Mouse (Mus musculus): ENCODE data around the gene Smpd3. TPM values are rescaled to one million over a fixed set of nuclear protein-coding genes. Genes with fewer than 3 reads are reported as not detected.
A peak's percentile ranks its signal among the peaks of the same experiment; 100 is the strongest.

The Smpd3 gene
- total RNA-seq (2021) = 10 to 100 TPM; 77.7 to 84.8 TPM

- DNase-seq (ENCODE audit: extremely low spot score in 1 of 2, low spot score in 1 of 2) = peak; percentile 90 to 93
Measured at GRCm38 (mm10) chr8:106337852-106338521, at the start of gene Smpd3. Smpd3 (minus strand) TSS chr8:106337988.

DNA sequence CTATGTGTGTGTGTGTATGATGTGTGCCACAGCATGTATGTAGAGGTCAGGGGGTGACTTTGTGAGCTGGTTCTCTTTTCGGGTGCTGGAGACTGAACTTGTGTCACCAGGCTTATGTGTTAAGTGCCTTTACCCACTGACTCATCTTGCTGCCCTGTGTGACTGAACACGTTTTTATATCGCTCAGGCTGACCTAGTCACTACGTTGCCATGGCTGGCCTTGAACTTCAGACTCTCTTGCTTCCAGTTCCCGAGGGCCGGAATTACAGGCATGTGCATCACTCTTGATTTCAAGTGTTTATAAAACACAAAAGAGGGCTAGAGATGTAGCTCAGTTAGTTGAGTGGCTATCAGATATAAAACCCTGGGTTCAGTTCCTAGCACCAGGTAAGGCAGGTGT is 43.2 kb upstream of the Smpd3 start:
- no peak for DNase-seq (ENCODE audit: extremely low spot score in 1 of 2, low spot score in 1 of 2)

DNA sequence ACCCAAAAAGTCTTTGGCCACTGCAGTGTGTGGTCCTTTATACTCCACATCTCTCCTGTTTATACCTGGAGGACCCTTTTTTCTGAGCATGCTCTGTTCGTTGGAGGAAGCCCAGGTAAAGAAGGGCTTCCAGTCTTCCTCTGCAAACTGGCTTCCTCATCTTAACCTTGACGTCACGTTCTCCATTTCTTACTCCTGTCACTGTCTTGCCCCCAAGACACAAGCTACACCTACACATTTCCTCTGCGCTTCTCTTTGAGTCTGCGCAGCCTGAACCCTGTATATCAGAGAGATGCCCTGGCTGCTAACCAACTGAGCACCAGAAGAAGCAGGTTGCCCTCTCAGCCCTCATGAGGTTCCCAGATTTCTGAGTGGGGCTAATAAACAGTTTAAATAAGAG is 41.6 kb upstream of the Smpd3 start:
- no peak for DNase-seq (ENCODE audit: extremely low spot score in 1 of 2, low spot score in 1 of 2)

DNA sequence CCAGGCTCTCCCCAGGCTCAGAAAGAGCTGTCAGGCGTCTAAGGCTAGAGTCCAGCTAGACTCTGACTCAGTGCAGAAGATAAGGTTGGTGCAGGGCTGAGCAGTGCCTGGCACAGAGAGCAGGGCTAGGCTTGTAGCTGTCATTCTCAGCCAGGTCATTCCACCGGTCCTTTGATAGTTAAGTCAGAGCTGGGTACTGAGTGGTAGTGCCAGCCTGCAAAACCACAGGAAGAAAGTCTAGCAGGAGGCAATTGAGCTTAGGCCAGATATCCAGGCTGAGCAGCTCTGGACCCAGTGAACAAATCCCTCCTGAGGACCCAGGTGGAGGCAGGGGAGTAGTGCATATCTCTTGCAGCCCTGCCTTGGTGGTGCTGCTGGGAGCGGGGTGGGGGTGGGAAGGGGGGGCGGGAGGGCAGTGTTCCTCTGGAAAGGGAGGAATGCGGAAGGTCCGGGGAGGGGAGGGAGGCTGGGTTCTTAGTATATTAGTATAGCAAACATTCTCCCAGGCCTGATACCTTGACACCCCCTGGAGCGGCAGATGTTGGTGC is 40.8 kb upstream of the Smpd3 start:
- DNase-seq (ENCODE audit: extremely low spot score in 1 of 2, low spot score in 1 of 2) = no peak

DNA sequence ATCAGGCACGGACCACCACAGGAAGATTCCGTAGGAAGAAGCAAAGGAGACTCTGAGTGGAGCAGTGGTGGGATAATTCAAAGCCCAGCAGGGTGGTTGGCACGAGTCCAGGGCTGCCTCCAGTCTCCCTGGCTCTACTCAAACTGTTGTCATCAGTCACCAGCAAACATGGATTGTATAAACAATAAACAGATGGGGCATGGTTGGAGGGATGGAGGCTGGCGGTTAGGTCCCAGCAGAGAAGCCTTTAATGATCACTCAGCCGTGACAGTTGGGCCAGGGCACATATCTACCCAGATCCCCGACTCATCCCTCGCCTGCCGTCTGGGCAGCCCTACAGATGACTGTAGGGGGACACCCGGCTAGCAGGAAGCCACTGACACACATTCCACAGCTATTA is 39.1 kb upstream of the Smpd3 start:
- DNase-seq (ENCODE audit: extremely low spot score in 1 of 2, low spot score in 1 of 2) = peak; percentile 18 to 27

- DNase-seq (ENCODE audit: extremely low spot score in 1 of 2, low spot score in 1 of 2) = no peak
Measured at GRCm38 (mm10) chr8:106375957-106376356, 38.2 kb upstream of the Smpd3 start.

DNA sequence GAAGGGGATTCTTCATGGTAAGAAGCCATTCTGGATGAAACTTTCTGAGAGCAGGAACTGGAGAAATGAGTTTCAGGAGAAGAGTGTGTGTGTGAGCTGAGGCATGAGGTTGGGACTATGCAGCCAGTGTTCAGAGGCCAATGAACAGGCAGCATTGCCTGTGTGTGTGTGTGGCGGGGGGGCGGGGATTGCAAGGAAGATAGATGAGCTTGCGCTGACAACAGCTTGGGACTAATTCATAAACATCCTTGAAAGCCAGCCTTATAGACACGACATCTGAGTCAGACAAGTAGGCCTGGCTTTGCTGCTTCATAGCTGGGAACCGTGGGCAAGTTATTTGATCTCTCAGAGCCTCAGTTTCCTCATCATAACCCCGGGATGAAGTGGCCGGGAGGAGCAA is 31.3 kb upstream of the Smpd3 start:
- DNase-seq (ENCODE audit: extremely low spot score in 1 of 2, low spot score in 1 of 2) = no peak

- DNase-seq (ENCODE audit: extremely low spot score in 1 of 2, low spot score in 1 of 2) = no peak
Measured at GRCm38 (mm10) chr8:106368501-106368900, 30.7 kb upstream of the Smpd3 start.

- DNase-seq (ENCODE audit: extremely low spot score in 1 of 2, low spot score in 1 of 2) = no peak
Measured at GRCm38 (mm10) chr8:106364837-106365236, 27.0 kb upstream of the Smpd3 start.

- no peak for DNase-seq (ENCODE audit: extremely low spot score in 1 of 2, low spot score in 1 of 2)
Measured at GRCm38 (mm10) chr8:106364278-106364677, 26.5 kb upstream of the Smpd3 start.

DNA sequence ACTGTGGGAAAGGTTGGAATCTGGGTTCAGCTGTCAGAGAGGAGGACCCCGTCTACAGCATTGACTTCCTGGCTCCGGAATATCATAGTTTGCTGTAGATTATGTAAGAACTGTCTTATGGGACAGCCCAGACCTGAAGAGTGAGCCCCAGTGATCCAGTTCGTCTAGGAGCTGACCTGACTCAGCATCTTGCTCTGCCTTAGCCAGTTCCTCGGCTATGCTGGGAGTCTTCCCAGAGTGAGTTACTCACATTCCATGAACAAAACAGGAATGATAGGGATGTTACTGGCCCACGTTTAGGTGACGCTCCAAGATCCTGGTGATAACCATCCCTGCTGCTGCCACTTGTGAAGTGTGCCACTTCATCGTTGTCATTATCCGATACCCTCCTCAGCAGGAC is 25.5 kb upstream of the Smpd3 start:
- DNase-seq (ENCODE audit: extremely low spot score in 1 of 2, low spot score in 1 of 2) = no peak

DNA sequence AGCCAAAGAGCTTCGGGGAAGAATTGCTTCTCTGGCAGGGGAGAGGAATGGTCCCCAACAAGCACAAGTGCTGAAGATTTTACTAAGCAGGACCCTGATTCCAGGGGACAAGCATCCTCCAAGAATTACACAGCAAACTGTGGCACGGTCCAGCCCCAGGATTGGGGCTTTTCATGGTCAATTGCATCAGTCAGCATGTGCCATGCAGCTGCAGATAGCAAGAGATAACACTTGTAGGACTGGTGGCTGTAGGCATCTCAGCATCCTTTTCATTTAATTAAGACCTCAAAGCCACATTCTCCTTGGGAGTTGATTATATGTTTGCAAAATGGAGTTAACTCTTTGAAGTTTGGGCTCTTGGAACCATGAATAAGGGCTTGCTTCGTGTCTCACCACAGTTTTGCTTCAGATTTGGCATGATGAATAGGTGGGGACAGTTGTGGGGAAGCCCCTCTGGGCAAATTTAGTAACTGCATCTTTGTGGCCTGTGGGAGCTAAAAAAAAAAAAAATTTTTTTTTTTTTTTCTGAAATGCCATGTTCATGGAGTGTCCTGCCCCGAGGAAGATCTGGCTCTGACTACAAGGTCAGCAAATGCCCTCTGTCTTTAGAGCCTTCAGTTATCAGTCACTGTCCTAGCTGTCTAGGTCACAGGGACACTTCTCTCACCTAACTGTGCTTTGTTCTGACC is 22.0 kb upstream of the Smpd3 start:
- DNase-seq (ENCODE audit: extremely low spot score in 1 of 2, low spot score in 1 of 2) = no peak

DNA sequence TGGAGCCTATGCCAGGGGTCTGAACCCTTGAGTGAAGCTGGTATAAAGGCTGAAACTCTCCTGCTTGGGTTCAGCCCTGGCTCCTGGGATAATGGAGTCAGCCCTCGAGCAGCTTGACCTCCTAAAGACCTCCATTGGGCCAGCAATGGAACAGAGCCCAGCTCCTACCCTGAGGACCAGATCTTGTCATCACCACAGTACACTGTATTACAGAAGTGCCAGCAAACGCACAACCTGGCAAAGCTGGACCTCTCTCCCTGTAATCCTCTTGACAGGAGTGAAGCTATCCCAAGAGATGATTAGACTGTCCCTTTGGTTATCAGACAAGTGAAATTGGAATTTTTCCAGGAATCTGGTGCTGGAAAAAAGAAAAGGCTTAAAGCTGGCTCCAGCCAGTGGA is 13.3 kb upstream of the Smpd3 start:
- DNase-seq (ENCODE audit: extremely low spot score in 1 of 2, low spot score in 1 of 2) = no peak

- DNase-seq (ENCODE audit: extremely low spot score in 1 of 2, low spot score in 1 of 2) = no peak
Measured at GRCm38 (mm10) chr8:106349398-106349797, 11.6 kb upstream of the Smpd3 start.

- DNase-seq (ENCODE audit: extremely low spot score in 1 of 2, low spot score in 1 of 2) = no peak
Measured at GRCm38 (mm10) chr8:106346123-106346522, 8.3 kb upstream of the Smpd3 start.

GRCm38 (mm10) chr8:106343471-106343870 is 5.7 kb upstream of the Smpd3 start:
- DNase-seq (ENCODE audit: extremely low spot score in 1 of 2, low spot score in 1 of 2) = no peak

DNA sequence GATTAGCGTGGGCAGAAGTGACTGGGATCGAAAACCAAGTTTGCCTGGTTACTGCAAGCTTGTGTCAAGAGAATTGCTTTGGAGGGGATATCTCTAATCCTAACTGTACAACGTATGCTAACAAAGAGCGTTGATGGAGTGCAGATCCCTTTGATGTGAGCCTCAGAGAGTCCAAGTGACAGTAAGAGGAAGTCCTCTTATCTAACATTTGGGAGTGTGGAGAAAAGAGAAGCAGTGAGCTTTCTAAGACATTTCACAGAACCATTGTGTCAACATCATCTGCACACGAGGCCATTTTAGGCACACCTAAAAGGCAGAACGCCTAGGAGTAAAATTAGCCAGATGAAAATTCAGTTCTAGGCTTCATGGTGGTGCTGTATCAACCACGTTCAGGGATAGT is 5.0 kb upstream of the Smpd3 start:
- no peak for DNase-seq (ENCODE audit: extremely low spot score in 1 of 2, low spot score in 1 of 2)

GRCm38 (mm10) chr8:106338741-106339209 is 987 bp upstream of the Smpd3 start:
- DNase-seq (ENCODE audit: extremely low spot score in 1 of 2, low spot score in 1 of 2) = no peak

- DNase-seq (ENCODE audit: extremely low spot score in 1 of 2, low spot score in 1 of 2) = peak; percentile 43 to 58
Measured at GRCm38 (mm10) chr8:106336561-106336960, 1.2 kb downstream of the Smpd3 start.

- no peak for DNase-seq (ENCODE audit: extremely low spot score in 1 of 2, low spot score in 1 of 2)
Measured at GRCm38 (mm10) chr8:106336031-106336430, 1.8 kb downstream of the Smpd3 start.

GRCm38 (mm10) chr8:106335196-106335595 is 2.6 kb downstream of the Smpd3 start:
- no peak for DNase-seq (ENCODE audit: extremely low spot score in 1 of 2, low spot score in 1 of 2)

DNA sequence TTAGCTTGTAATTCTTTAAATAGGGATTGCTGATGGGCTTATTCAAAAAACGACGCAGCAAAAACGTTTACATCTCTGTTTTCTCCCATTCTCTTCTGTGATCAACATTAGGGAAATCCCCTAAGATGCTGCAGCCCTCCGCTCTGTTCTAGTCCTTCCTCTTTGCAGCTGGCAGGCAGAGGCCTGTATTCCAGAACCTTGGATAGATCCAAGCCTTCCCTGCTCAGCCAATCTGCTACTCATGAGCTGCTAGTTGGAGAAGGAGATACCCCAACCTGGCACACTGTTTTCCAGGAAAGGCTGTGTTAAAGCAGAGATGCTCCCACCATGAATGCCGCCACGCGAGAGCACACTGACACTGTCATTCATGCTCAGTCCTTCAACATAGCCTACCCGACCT is 4.4 kb downstream of the Smpd3 start:
- DNase-seq (ENCODE audit: extremely low spot score in 1 of 2, low spot score in 1 of 2) = no peak
